Mouse (Mus musculus) testis, adult 2 months (tissue): ENCODE data around the gene Spats1.

Experiments
- CTCF ChIP-seq: fragments of 200-500 bp; IDR thresholded peaks from 2 replicates; pipeline ENCODE4 v1.5.1; 2012; ENCODE audit warnings: low read depth, mild to moderate bottlenecking, inconsistent platforms, low read length, moderate library complexity; ENCODE audit not compliant: control insufficient read depth, insufficient read depth, insufficient replicate concordance
- POLR2A ChIP-seq: fragments of 200-500 bp; IDR thresholded peaks from 2 replicates; pipeline ENCODE4 v1.6.1; 2012; ENCODE audit warnings: low read depth, mild to moderate bottlenecking, inconsistent platforms, low read length, moderate library complexity; ENCODE audit not compliant: control insufficient read depth

DNA sequence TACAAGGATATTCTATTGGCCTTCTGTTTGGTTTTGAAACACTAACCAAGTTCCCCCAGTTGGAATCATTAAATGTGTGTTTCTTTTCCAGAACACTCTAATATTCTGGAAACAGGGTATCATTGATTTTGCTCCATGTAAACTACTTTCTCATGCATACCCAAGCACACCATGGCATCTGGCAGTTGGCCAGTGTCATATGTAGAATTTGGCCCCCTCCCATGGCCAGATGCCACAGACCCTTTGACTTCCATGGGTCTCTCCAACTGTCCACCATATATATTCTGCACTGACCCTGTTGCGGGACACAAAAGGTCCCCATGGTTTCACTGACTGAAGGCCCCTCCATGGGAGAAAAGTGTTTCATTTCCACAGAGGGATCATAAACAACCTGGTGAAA lies 22.9 kb downstream of the Spats1 start:
- TF ChIP-seq CTCF = no peak
- no peak for TF ChIP-seq POLR2A
